Mouse (Mus musculus): Measurements from ENCODE around the gene Ntf3. TPM values are rescaled to one million over a fixed set of nuclear protein-coding genes. Genes with fewer than 3 reads are reported as not detected.

Ntf3 gene
- 23.3 and 26.2 TPM in 2 replicates for polyA plus RNA-seq (2015; fragmentation: Nextera tagmentation; extraction: Ambion mirVana)

DNA sequence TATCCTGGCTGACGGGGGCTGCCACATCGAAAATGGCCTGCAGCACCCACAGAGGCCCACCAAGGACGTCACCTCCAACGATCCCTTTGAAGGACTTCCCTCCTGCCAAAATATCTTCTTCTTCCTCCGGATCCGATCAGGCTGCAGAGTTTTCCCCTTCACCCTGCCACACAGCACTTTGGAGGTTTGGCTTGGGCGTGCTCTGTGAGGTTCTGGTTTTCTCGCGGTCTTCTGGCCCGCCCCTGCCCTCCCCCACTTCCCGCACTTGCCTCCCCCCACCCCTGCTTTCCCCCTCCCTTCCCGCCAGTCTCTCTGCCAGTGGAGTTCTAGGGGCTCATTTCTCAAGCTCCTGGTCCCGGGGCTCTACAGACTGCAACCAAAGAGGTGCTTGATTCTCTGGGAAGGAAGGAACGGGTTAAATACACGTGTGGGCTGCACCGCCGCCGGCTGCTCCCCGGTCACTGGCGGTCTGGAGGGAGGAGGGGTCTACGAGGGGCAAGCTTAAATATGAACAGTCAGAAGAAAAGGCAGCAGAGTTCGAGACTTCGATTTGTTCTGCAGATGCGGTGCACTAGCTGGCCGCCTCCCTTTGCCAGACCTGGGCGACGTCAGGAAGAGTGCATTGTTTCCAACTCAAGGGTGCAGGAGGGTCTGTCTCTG lies at the start of gene Ntf3:
TSS of gene Ntf3 (minus strand) at position 363 of the 660 bp plus-strand sequence.
- H3K27me3 ChIP-seq: no peaks in the 10 kb centered on the region
- peak within 1 kb of the TSS; percentile 63 for H3K9ac ChIP-seq
- no peaks in the 10 kb centered on the region for H3K9me3 ChIP-seq
- H3K4me1 ChIP-seq: peaks cover 46% of the 10 kb centered on the region
- H3K27ac ChIP-seq: peak within 1 kb of the TSS; percentile 77
- peak; percentile 46 for ATAC-seq (ENCODE audit: low FRiP score, low read depth)
- H3K36me3 ChIP-seq: no peaks in the 10 kb centered on the region
- peak within 1 kb of the TSS; percentile 86 for H3K4me2 ChIP-seq (replicated peaks)
- H3K4me3 ChIP-seq: peak within 1 kb of the TSS; percentile 62
- WGBS: under 1% methylated on average over 27 of the region's 27 CpGs

- Histone ChIP-seq H3K4me1 (no peaks in the 10 kb centered on the region), H3K9ac (no peak overlapping the region), H3K9me3 (no peaks in the 10 kb centered on the region), H3K27me3 (no peaks in the 10 kb centered on the region), H3K36me3 (no peaks in the 10 kb centered on the region), H3K4me2 (replicated peaks) (no peak overlapping the region), H3K4me3 (no peak overlapping the region), H3K27ac (no peak overlapping the region)
- ATAC-seq (ENCODE audit: low FRiP score, low read depth): no peak
- 75% methylated on average over 5 of the region's 5 CpGs for WGBS
These were observed 46.6 kb upstream of the Ntf3 start for GRCm38 (mm10) chr6:126213330-126213729.

GRCm38 (mm10) chr6:126203366-126203765 lies 36.7 kb upstream of the Ntf3 start:
- Histone ChIP-seq H3K4me3 (no peak overlapping the region), H3K4me2 (replicated peaks) (no peak overlapping the region), H3K9me3 (no peaks in the 10 kb centered on the region), H3K4me1 (peaks cover 13% of the 10 kb centered on the region), H3K36me3 (no peaks in the 10 kb centered on the region), H3K27ac (no peak overlapping the region), H3K9ac (no peak overlapping the region), H3K27me3 (no peaks in the 10 kb centered on the region)
- WGBS: 80% methylated on average over 4 of the region's 4 CpGs
- ATAC-seq (ENCODE audit: low FRiP score, low read depth): no peak

DNA sequence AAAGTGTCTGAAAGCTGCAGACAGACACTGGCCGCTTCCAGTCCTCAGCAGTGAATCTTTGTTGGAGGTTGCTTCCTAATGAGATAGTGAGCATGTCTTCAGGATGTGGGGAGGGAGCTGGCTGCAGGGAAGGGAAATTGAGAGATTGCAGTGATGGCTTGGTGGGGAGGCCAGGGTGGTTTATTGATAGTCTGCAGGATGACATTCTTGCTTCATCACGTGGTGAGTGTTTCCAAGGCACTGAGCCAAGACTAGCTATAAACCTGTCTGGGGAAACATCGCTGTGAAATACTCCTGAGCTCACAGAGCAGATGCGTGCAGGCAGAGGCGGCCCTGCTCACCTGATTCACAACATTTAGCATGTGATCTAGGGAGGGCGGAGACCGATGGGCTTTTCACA lies 36.2 kb upstream of the Ntf3 start:
- peak; percentile 66; the same call in 1 of the 2 replicates for ATAC-seq (ENCODE audit: low FRiP score, low read depth)
- H3K9ac ChIP-seq: no peak overlapping the region
- no peak overlapping the region for H3K4me3 ChIP-seq
- no peaks in the 10 kb centered on the region for H3K27me3 ChIP-seq
- no peaks in the 10 kb centered on the region for H3K36me3 ChIP-seq
- no peak overlapping the region for H3K4me2 ChIP-seq (replicated peaks)
- whole genome bisulfite sequencing: 38% methylated on average over 7 of the region's 7 CpGs
- H3K27ac ChIP-seq: no peak overlapping the region
- no peaks in the 10 kb centered on the region for H3K9me3 ChIP-seq
- peaks cover 13% of the 10 kb centered on the region for H3K4me1 ChIP-seq

DNA sequence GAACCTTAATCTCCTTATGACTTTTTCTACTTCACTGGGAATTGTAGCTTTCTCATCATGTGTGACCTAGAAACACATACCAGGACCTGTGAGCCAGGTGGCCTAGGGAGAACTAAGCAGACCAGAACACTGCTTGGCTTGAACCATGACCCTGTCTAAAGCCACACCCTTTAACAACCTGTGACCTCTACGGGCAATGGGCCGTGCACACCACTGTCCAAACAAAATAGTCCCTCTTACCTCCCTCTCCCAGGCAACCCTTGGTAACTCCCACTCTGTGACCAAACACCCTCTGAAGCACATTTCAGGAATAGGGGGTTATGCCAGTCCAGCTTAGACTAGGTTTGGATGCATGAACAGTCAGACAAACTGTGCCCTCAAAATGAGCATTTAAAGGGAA lies 35.0 kb upstream of the Ntf3 start:
- Histone ChIP-seq H3K4me1 (peaks cover 13% of the 10 kb centered on the region), H3K27me3 (no peaks in the 10 kb centered on the region), H3K4me3 (no peak overlapping the region), H3K36me3 (no peaks in the 10 kb centered on the region), H3K4me2 (replicated peaks) (no peak overlapping the region), H3K9ac (no peak overlapping the region), H3K27ac (no peak overlapping the region), H3K9me3 (no peaks in the 10 kb centered on the region)
- ATAC-seq (ENCODE audit: low FRiP score, low read depth): no peak
- WGBS: 75% methylated on average over 2 of the region's 2 CpGs

- H3K9me3 ChIP-seq: no peaks in the 10 kb centered on the region
- H3K4me2 ChIP-seq (replicated peaks): no peak overlapping the region
- H3K27ac ChIP-seq: no peak overlapping the region
- no peak overlapping the region for H3K4me3 ChIP-seq
- peaks cover 13% of the 10 kb centered on the region for H3K4me1 ChIP-seq
- no peaks in the 10 kb centered on the region for H3K36me3 ChIP-seq
- no peak overlapping the region for H3K9ac ChIP-seq
- no peaks in the 10 kb centered on the region for H3K27me3 ChIP-seq
- WGBS: 73% methylated on average over 2 of the region's 2 CpGs
- no peak for ATAC-seq (ENCODE audit: low FRiP score, low read depth)
These were observed 33.2 kb upstream of the Ntf3 start for GRCm38 (mm10) chr6:126199916-126200315.

GRCm38 (mm10) chr6:126194760-126195159 lies 28.1 kb upstream of the Ntf3 start:
- H3K27ac ChIP-seq: no peak overlapping the region
- no peak overlapping the region for H3K9ac ChIP-seq
- no peaks in the 10 kb centered on the region for H3K9me3 ChIP-seq
- no peak overlapping the region for H3K4me3 ChIP-seq
- no peaks in the 10 kb centered on the region for H3K27me3 ChIP-seq
- no peaks in the 10 kb centered on the region for H3K4me1 ChIP-seq
- ATAC-seq (ENCODE audit: low FRiP score, low read depth): no peak
- no peaks in the 10 kb centered on the region for H3K36me3 ChIP-seq
- H3K4me2 ChIP-seq (replicated peaks): no peak overlapping the region
- WGBS: 58% methylated on average over 4 of the region's 4 CpGs

DNA sequence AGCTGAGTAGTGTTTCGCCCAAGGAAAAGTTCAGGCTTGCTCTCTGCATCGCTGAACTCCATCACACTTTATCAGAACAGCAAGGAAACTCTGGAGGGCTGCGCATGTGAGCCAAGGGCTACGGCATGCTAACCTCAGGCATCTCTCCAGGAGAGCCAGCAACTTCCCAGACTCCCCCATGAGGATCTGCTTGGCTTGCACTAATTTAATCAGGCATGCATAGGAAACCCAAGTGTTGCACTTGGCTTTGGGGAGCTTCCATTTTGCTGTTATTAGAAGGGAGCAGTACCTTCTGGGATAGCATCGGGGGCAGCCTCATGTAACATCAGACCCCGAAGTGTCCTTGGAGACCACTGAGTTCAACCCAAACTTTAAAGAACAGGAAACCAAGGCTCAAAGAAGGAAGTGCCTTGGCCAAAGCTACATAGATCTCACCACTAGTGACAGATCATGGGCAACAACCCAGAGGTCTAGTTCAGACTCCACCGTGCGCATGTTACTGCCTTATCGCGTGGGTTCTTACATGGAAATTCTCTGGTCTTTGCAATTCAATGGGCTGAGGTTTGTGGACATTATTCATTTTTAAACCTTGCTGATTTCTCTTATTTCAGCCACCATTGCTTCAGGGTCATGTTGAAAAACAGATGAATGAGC lies 23.6 kb upstream of the Ntf3 start:
- no peaks in the 10 kb centered on the region for H3K36me3 ChIP-seq
- no peak overlapping the region for H3K4me3 ChIP-seq
- H3K9ac ChIP-seq: no peak overlapping the region
- H3K4me2 ChIP-seq (replicated peaks): no peak overlapping the region
- no peaks in the 10 kb centered on the region for H3K4me1 ChIP-seq
- no peaks in the 10 kb centered on the region for H3K27me3 ChIP-seq
- H3K9me3 ChIP-seq: 0 out of 2 replicates have a peak, but pooled peaks cover 7% of the 10 kb centered on the region
- no peak for ATAC-seq (ENCODE audit: low FRiP score, low read depth)
- WGBS: 82% methylated on average over 10 of the region's 10 CpGs
- H3K27ac ChIP-seq: no peak overlapping the region

GRCm38 (mm10) chr6:126187400-126187799 lies 20.7 kb upstream of the Ntf3 start:
- Histone ChIP-seq H3K4me1 (0 out of 2 replicates have a peak, but pooled peaks cover 2% of the 10 kb centered on the region), H3K9me3 (0 out of 2 replicates have a peak, but pooled peaks cover 7% of the 10 kb centered on the region), H3K4me3 (no peak overlapping the region), H3K4me2 (replicated peaks) (no peak overlapping the region), H3K27me3 (0 out of 2 replicates have a peak, but pooled peaks cover 3% of the 10 kb centered on the region), H3K27ac (no peak overlapping the region), H3K36me3 (no peaks in the 10 kb centered on the region), H3K9ac (no peak overlapping the region)
- 45% methylated on average over 8 of the region's 8 CpGs for WGBS
- no peak for ATAC-seq (ENCODE audit: low FRiP score, low read depth)

DNA sequence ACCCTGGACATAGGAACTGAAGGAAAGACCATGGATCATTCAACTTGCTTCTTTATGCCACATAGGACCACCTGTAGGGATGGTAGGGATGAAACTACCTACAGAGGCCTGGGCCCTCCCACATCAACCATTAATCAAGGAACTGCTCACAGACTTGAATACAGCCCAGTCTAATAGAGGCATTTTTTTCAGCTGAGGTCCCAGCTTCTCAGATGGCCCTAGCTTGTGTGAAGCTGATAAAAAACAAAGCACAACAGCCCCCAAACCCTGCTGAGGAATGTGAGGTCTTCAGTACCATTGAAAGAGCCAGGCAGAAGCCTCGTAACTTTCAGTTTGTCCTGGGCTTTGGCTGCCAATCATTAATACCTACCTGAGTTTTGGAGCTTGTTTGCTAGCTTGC lies 19.4 kb upstream of the Ntf3 start:
- no peak for ATAC-seq (ENCODE audit: low FRiP score, low read depth)
- 74% methylated on average over 1 of the region's 1 CpGs for WGBS

DNA sequence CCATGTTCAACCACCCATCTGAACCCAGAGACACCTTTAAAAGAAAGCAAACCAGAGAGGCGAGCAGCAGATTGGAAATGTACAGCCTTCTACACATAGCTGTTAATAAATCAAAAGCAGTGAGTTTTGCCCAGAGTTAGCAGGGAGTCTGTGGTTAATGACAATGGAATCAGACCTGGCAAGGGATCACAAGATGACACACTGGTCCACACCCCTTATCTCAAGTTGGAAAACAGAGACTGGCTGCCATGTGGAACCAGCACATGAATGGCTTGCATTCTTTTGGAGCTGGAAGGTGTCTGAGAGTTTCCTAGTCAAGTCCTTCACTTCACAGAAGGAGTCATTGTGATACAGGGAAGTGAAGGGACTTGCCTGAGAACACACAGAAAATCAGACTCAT lies 5.4 kb upstream of the Ntf3 start:
- no peaks in the 10 kb centered on the region for H3K9me3 ChIP-seq
- WGBS: 86% methylated on average over 1 of the region's 1 CpGs

More for the DNA sequence above, 19.4 kb upstream of the Ntf3 start:
- Histone ChIP-seq H3K36me3 (no peaks in the 10 kb centered on the region), H3K9ac (no peak overlapping the region), H3K4me2 (replicated peaks) (no peak overlapping the region), H3K4me1 (0 out of 2 replicates have a peak, but pooled peaks cover 3% of the 10 kb centered on the region), H3K27me3 (0 out of 2 replicates have a peak, but pooled peaks cover 3% of the 10 kb centered on the region), H3K27ac (no peak overlapping the region), H3K4me3 (no peak overlapping the region), H3K9me3 (0 out of 2 replicates have a peak, but pooled peaks cover 7% of the 10 kb centered on the region)

DNA sequence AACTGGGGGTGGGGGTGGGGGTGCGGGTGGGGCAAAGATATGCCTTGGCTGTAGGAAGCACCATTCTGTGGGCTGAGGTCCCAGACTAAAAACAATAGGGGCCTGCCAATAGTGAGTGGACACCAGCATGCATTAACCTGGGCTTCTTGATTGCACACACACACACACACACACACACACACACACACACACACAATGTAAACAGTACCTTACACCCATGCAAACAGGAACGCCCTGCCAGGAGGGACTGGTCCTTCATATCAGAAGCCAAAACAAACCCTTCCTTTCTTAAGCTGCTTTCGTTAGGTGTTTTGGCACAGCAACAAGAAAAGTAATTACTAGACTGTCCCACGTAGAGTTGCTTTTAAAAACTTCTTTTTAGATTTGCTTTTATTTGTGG lies 4.1 kb upstream of the Ntf3 start:
- H3K4me1 ChIP-seq: peaks cover 24% of the 10 kb centered on the region
- no peaks in the 10 kb centered on the region for H3K36me3 ChIP-seq
- no peaks in the 10 kb centered on the region for H3K27me3 ChIP-seq
- ATAC-seq (ENCODE audit: low FRiP score, low read depth): no peak
- no peak overlapping the region for H3K4me3 ChIP-seq
- H3K9ac ChIP-seq: no peak overlapping the region
- no peaks in the 10 kb centered on the region for H3K9me3 ChIP-seq
- no peak overlapping the region for H3K4me2 ChIP-seq (replicated peaks)
- WGBS: 71% methylated on average over 4 of the region's 4 CpGs
- no peak overlapping the region for H3K27ac ChIP-seq

More for the DNA sequence above, 5.4 kb upstream of the Ntf3 start:
- no peak overlapping the region for H3K4me2 ChIP-seq (replicated peaks)
- H3K4me1 ChIP-seq: peaks cover 13% of the 10 kb centered on the region
- H3K36me3 ChIP-seq: no peaks in the 10 kb centered on the region
- H3K27me3 ChIP-seq: no peaks in the 10 kb centered on the region
- no peak overlapping the region for H3K4me3 ChIP-seq
- H3K9ac ChIP-seq: no peak overlapping the region
- no peak overlapping the region for H3K27ac ChIP-seq
- no peak for ATAC-seq (ENCODE audit: low FRiP score, low read depth)

Data from limb, embryonic 13.5 days (tissue).